Mouse (Mus musculus): ENCODE results near the gene Tent4a.

DNA sequence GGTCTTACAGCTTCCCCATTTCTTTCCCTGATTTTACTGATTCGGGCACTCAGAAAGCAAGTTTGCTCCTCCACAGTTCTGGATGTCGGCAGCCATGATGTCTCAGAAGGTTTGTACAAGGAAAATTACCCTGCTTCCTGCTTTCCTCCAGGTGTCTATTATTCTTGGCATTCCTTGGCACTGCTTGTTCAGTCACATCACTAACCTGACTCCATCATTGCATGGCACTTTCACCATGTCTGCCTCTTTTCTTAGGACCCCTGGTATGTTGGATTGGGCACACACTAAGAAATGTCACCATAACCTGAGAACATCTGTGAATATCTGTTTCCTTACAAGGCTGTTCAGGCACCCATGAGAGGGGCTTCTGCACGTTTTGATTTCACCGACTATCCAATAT is 1.6 kb upstream of the Tent4a start:
- TF ChIP-seq EP300 (IDR thresholded peaks at IDR 0.05) (no peak), CTCF (IDR thresholded peaks at IDR 0.05) (no peak)
